Mouse (Mus musculus) bone marrow macrophage, adult 2 months (primary cell): ENCODE data around the gene Tpo. TPM values are rescaled to one million over a fixed set of nuclear protein-coding genes. Genes with fewer than 3 reads are reported as not detected.

Experiments used
- H3K27ac ChIP-seq: 2 replicates; pipeline ENCODE4 v1.5.1; 2012; ENCODE audit warnings: low read depth, low read length; ENCODE audit not compliant: insufficient read depth
- H3K4me1 ChIP-seq: 2 replicates; pipeline ENCODE4 v1.6.1; 2012; ENCODE audit warnings: low read length; ENCODE audit not compliant: control insufficient read depth, insufficient read depth
- H3K4me3 ChIP-seq: 2 replicates; pipeline ENCODE4 v1.5.1; 2012; ENCODE audit warnings: mild to moderate bottlenecking, low read length, moderate library complexity; ENCODE audit not compliant: insufficient read depth
- CTCF ChIP-seq: IDR thresholded peaks from 2 replicates; pipeline ENCODE4 v1.5.1; 2012; ENCODE audit warnings: low read depth, mild to moderate bottlenecking, low read length, moderate library complexity
- POLR2A ChIP-seq: IDR thresholded peaks from 2 replicates; pipeline ENCODE4 v1.6.1; 2012; ENCODE audit warnings: mild to moderate bottlenecking, low read depth, low read length, borderline replicate concordance
- polyA plus RNA-seq: library from polyadenylated mRNA; stranded (reverse); fragments of >200 nt; gene quantifications from 2 replicates; pipeline ENCODE4 v1.2.4, GENCODE M21; 2012; ENCODE audit not compliant: missing spikeins, insufficient read depth, insufficient read length

Tpo gene
- not detected in 2 replicates for polyA plus RNA-seq

GRCm38 (mm10) chr12:30132524-30132923 is at the start of gene Tpo:
Gene Tpo (minus strand): TSS chr12:30132624.
- TF ChIP-seq POLR2A (no peak), CTCF (no peak)
- Histone ChIP-seq H3K4me1 (no peaks in the 10 kb centered on the region), H3K27ac (no peak within 1 kb of the TSS), H3K4me3 (no peak within 1 kb of the TSS)

- TF ChIP-seq POLR2A: no peak
- TF ChIP-seq CTCF: no peak
- H3K4me1 ChIP-seq: no peaks in the 10 kb centered on the region
- no peak overlapping the region for H3K4me3 ChIP-seq
- H3K27ac ChIP-seq: no peak overlapping the region
Observed at GRCm38 (mm10) chr12:30181721-30182120, 49.3 kb upstream of the Tpo start.

- Histone ChIP-seq H3K4me1 (no peaks in the 10 kb centered on the region), H3K27ac (no peak overlapping the region), H3K4me3 (no peak overlapping the region)
- TF ChIP-seq CTCF (no peak), POLR2A (no peak)
Observed at GRCm38 (mm10) chr12:30179623-30180022, 47.2 kb upstream of the Tpo start.

GRCm38 (mm10) chr12:30177966-30178365 is 45.5 kb upstream of the Tpo start:
- Histone ChIP-seq H3K4me1 (no peaks in the 10 kb centered on the region), H3K4me3 (no peak overlapping the region), H3K27ac (no peak overlapping the region)
- TF ChIP-seq POLR2A: no peak
- no peak for TF ChIP-seq CTCF

- Histone ChIP-seq H3K27ac (no peak overlapping the region), H3K4me3 (no peak overlapping the region), H3K4me1 (no peaks in the 10 kb centered on the region)
- TF ChIP-seq CTCF (no peak), POLR2A (no peak)
Observed at GRCm38 (mm10) chr12:30177529-30177928, 45.1 kb upstream of the Tpo start.

GRCm38 (mm10) chr12:30168491-30168890 is 36.1 kb upstream of the Tpo start:
- Histone ChIP-seq H3K27ac (no peak overlapping the region), H3K4me3 (no peak overlapping the region), H3K4me1 (no peaks in the 10 kb centered on the region)
- no peak for TF ChIP-seq CTCF
- TF ChIP-seq POLR2A: no peak

GRCm38 (mm10) chr12:30164538-30164937 is 32.1 kb upstream of the Tpo start:
- H3K4me1 ChIP-seq: no peaks in the 10 kb centered on the region
- TF ChIP-seq POLR2A (no peak), CTCF (no peak)
- H3K27ac ChIP-seq: no peak overlapping the region
- H3K4me3 ChIP-seq: no peak overlapping the region

GRCm38 (mm10) chr12:30164005-30164404 is 31.6 kb upstream of the Tpo start:
- Histone ChIP-seq H3K4me3 (no peak overlapping the region), H3K27ac (no peak overlapping the region), H3K4me1 (no peaks in the 10 kb centered on the region)
- TF ChIP-seq POLR2A: no peak
- TF ChIP-seq CTCF: no peak

GRCm38 (mm10) chr12:30161731-30162406 is 29.4 kb upstream of the Tpo start:
- Histone ChIP-seq H3K4me1 (no peaks in the 10 kb centered on the region), H3K4me3 (no peak overlapping the region), H3K27ac (no peak overlapping the region)
- TF ChIP-seq CTCF (no peak), POLR2A (no peak)

GRCm38 (mm10) chr12:30160475-30160874 is 28.1 kb upstream of the Tpo start:
- H3K4me3 ChIP-seq: no peak overlapping the region

More at GRCm38 (mm10) chr12:30160475-30160874, 28.1 kb upstream of the Tpo start:
- TF ChIP-seq CTCF (no peak), POLR2A (no peak)
- H3K27ac ChIP-seq: no peak overlapping the region
- H3K4me1 ChIP-seq: no peaks in the 10 kb centered on the region
